Mouse (Mus musculus): ENCODE results near the gene Gm11937. TPM values are rescaled to one million over a fixed set of nuclear protein-coding genes. Genes with fewer than 3 reads are reported as not detected.
"Not testable (repeated sequence)": the region's sequence is repeated elsewhere in the genome, so short reads cannot be mapped to it uniquely, and the experiment has no call there.

Gm11937 gene
- total RNA-seq (2021): not detected

DNA sequence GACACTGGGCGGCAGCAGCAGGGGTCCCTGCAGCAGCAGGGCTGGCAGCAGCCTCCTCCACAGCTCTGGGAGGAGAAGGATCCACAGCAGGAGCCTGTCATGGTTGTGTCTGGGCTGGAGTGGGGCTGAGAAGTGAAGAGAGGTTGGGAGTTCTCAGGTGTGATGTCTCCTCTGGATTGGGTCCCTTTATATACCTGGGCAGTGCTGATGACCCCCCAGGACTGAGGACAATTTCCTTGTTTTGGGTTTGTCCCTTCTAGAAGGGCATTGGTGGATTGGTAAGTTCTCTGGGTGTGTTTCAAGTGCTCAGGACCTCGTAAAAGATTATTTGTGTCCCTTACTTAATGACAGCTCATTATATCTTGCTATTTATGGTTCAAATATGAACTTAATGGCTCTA is at the start of gene Gm11937:
Gm11937 (minus strand) TSS at position 101 of the 400 bp plus-strand sequence.
- DNase-seq (ENCODE audit: low spot score in 2 of 2); intact Hi-C loops (cut with DNase I): not testable (repeated sequence)

- DNase-seq (ENCODE audit: low spot score in 2 of 2): no peak
- intact Hi-C loops (cut with DNase I): no loop called here
These were observed 49.3 kb upstream of the Gm11937 start for GRCm38 (mm10) chr11:99659256-99659655.

DNA sequence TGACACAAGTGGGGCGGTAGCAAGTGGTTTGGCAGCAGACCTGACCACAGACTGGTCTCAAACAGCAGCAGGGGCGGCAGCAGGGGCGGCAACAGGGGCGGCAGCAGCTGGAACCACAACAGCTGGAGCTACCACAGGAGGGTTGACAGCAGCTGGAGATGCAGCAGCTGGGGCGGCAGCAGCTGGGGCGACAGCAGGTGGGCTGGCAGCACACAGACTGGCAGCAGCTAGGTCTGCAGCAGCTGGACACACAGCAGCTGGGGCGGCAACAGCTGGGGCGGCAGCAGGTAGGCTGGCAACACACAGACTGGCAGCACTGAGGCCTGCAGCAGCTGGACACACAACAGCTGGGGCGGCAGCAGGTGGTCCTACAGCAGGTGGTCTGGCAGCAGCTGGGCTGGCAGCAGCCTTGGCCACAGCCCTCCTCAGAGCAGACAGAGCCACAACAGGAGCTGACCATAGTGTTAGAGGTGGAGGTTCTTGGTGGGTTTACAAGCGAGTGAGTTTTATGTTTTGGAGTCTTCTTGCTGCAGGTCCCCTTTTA is 48.5 kb upstream of the Gm11937 start, which contains the start of gene Gm11563:
Gm11563 (minus strand) TSS at position 494 of the 544 bp plus-strand sequence.
- DNase-seq (ENCODE audit: low spot score in 2 of 2); intact Hi-C loops (cut with DNase I): not testable (repeated sequence)

GRCm38 (mm10) chr11:99657051-99657450 is 47.1 kb upstream of the Gm11937 start:
- intact Hi-C loops (cut with DNase I): no loop called here
- no peak for DNase-seq (ENCODE audit: low spot score in 2 of 2)

- DNase-seq (ENCODE audit: low spot score in 2 of 2): no peak
- intact Hi-C loops (cut with DNase I): no loop called here
These were observed 40.1 kb upstream of the Gm11937 start, which contains the start of gene Gm11555 for GRCm38 (mm10) chr11:99650136-99650535. Gm11555 (minus strand) TSS chr11:99650236.

DNA sequence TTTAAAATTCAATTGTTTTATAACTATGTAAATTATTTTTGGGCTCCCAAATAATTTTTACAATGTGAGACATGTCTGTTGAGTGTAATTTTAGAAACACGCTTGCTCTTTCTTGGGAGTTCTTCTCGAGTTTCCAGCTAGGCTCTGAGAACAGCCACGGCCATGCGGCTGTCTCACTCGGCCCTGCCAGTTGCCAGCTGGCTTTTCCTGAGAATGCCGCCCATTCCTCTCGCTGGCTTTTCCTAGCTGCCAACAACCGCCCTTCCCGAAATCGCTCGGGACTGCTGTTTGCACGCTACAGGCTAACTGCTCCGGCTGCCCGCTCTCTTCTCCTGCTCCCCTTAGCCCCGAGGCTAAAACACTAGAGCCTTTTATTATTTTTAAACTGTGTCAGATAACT is 36.5 kb upstream of the Gm11937 start:
- intact Hi-C loops (cut with DNase I): no loop called here
- DNase-seq (ENCODE audit: low spot score in 2 of 2): peak; percentile 16 to 40

DNA sequence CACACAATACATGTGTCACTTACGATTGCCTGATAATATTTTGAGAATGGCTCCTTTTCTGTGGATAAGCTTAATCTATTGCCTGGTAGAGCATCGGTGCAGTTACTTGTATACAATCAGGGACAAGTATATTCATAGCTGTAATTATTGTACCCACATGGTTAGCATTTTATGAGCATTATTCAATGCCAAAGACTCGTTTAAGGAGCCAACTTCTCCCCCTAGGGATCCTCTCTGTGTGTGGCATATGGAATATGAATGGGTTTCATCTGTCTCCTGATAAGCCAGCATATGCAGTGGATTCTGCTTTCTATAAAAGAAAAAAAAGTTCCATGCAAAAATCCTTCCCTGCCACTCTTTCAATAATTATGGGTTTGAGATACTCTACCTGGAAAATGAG is 34.4 kb upstream of the Gm11937 start:
- no peak for DNase-seq (ENCODE audit: low spot score in 2 of 2)
- intact Hi-C loops (cut with DNase I): no loop called here

- DNase-seq (ENCODE audit: low spot score in 2 of 2); intact Hi-C loops (cut with DNase I): not testable (repeated sequence)
These were observed 33.7 kb upstream of the Gm11937 start, which contains the start of gene Krtap4-7 for GRCm38 (mm10) chr11:99643635-99644139. Krtap4-7 (minus strand) TSS chr11:99644089.

DNA sequence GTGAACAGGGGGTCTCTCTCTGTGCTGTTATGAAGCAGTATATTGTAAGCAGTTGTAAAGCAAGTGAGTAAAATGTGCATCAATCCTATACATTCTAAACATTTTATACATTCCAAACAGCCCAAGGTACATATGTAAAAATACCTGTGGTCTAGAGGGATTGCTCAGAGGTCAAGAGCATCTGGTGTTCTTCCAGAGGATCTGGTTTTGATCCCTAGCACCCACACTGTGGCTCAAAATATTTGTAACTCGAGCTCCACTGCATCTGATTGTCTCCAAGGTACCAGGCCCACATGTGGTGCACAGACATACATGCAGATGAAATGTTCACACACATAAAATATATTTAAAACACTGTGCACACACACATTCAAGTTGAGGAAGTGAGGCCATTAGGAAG is 30.9 kb upstream of the Gm11937 start:
- DNase-seq (ENCODE audit: low spot score in 2 of 2): no peak
- intact Hi-C loops (cut with DNase I): no loop called here

DNA sequence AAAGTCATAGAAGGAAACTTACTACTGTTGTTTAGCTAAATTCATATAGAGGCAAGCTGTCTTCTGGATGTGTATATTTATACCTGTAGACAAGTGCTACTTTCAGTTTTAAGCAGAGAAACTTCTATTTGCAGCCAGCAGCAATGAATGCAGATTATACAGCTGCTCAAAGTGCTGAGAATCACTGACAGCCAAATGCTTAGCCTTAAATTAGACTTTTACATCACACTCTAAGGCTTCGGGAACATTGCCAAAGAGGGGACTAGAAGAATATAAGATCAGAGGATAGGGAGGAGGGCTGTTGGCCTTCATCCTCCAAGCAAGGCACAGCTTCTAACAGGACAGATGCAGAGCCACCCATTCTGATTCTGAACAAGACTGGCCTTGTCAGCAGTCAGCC is 27.1 kb upstream of the Gm11937 start:
- intact Hi-C loops (cut with DNase I): no loop called here
- no peak for DNase-seq (ENCODE audit: low spot score in 2 of 2)

- intact Hi-C loops (cut with DNase I): loop anchor here (5.0 kb wide), 1 partner anchor 167 kb away; no protein-coding TSS in a partner anchor
- no peak for DNase-seq (ENCODE audit: low spot score in 2 of 2)
These were observed 24.7 kb upstream of the Gm11937 start, which contains the start of gene Krtap4-2 for GRCm38 (mm10) chr11:99634653-99635134. Krtap4-2 (minus strand) TSS chr11:99635084.

- intact Hi-C loops (cut with DNase I): loop anchor here (5.0 kb wide), 1 partner anchor 166 kb away; no protein-coding TSS in a partner anchor
- peak in 1 of 2 experiments; percentile 12 for DNase-seq (ENCODE audit: low spot score in 2 of 2)
These were observed 23.3 kb upstream of the Gm11937 start for GRCm38 (mm10) chr11:99633293-99633692.

DNA sequence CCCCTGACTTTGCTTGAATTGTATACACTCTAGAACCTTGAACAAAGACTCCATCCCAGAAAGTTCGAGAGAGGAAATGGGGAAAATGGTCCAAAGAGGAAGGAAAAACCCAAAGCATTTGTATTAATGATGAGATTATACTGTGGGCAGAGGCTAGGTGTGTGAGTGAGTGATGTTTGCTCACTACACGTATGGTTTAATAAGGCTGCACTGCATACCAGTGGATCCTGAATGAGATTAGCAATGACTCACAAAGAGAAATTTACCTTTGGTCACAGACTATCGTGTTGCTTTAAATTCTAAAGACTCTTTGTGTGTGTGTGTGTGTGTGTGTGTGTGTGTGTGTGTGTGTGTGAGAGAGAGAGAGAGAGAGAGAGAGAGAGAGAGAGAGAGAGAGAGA is 20.9 kb upstream of the Gm11937 start:
- intact Hi-C loops (cut with DNase I): loop anchor here (5.0 kb wide), 1 partner anchor 164 kb away; no protein-coding TSS in a partner anchor
- no peak for DNase-seq (ENCODE audit: low spot score in 2 of 2)

DNA sequence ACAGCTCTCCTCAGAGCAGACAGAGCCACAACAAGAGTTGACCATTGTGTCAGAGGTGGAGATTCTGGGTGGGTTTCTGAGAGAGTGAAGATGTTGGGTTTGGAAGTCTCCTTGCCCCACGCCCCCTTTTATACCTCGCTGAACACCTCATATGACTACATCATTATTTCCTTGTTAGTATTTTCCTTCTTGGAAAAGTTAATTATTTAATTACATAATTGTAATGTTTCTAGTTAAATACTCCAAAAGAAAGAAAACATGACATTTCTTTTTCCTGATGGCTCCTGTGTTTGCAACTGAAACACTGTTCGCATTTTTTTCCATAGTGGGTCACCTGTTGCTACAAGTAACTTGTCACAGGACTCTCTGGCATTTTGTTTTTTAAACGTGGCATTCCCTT is 18.1 kb upstream of the Gm11937 start, which contains the start of gene Krtap4-1:
Krtap4-1 (minus strand) TSS at position 101 of the 400 bp plus-strand sequence.
- DNase-seq (ENCODE audit: low spot score in 2 of 2): no peak
- intact Hi-C loops (cut with DNase I): no loop called here

- no peak for DNase-seq (ENCODE audit: low spot score in 2 of 2)
- intact Hi-C loops (cut with DNase I): no loop called here
These were observed 10.3 kb upstream of the Gm11937 start, which contains the start of gene Gm11562 for GRCm38 (mm10) chr11:99620335-99620734. Gm11562 (minus strand) TSS chr11:99620435.

- intact Hi-C loops (cut with DNase I): no loop called here
These were observed 4.9 kb upstream of the Gm11937 start, which contains the start of gene Krtap2-4 for GRCm38 (mm10) chr11:99614796-99615363. Krtap2-4 (minus strand) TSS chr11:99614846.

DNA sequence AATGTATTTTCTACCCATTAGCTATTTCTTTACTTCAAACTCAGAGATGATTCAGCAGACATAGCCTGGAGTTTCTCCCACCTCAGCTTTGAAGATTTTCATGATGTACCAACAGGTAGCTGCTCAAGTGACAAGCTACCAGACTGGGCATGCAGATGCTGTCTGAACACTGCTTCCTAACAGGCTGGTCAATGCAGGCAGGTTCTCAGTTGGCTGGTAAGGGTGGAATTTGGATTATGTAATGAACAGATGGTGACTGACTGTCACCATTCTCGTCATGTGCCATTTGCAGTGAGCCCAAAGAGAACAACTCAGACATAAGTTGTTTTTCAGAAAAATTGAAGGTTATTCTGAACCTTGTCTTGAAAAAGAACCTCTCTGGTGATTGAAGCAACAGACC is 863 bp downstream of the Gm11937 start:
- DNase-seq (ENCODE audit: low spot score in 2 of 2): peak; percentile 40 to 42
- intact Hi-C loops (cut with DNase I): no loop called here

More at GRCm38 (mm10) chr11:99614796-99615363, 4.9 kb upstream of the Gm11937 start, which contains the start of gene Krtap2-4:
- DNase-seq (ENCODE audit: low spot score in 2 of 2): no peak

- DNase-seq (ENCODE audit: low spot score in 2 of 2); intact Hi-C loops (cut with DNase I): not testable (repeated sequence)
These were observed 6.8 kb downstream of the Gm11937 start, which contains the start of gene Gm11938 for GRCm38 (mm10) chr11:99603208-99603607. Gm11938 (minus strand) TSS chr11:99603308.

DNA sequence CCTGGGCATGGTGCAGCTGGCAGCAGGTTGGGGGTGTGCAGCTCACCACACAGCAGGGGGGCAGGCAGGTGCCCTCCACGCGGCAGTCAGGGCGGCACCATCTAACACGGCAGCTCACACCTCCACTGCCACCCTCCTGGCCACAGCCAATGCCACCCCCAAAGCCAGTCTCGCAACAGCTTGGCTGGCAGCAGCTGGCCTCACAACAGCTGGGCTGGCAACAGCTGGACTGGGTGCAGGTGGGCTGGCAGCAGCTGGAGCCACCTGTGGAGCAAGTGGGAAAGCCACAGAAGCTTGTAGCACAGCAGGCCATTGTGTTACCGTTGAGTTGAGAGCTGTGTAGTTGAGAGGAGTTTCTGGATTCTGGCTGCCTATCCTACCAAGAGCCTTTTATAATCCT is 12.2 kb downstream of the Gm11937 start, which contains the start of gene Krtap9-3:
Krtap9-3 (minus strand) TSS at position 364 of the 400 bp plus-strand sequence.
- intact Hi-C loops (cut with DNase I); DNase-seq (ENCODE audit: low spot score in 2 of 2): not testable (repeated sequence)

DNA sequence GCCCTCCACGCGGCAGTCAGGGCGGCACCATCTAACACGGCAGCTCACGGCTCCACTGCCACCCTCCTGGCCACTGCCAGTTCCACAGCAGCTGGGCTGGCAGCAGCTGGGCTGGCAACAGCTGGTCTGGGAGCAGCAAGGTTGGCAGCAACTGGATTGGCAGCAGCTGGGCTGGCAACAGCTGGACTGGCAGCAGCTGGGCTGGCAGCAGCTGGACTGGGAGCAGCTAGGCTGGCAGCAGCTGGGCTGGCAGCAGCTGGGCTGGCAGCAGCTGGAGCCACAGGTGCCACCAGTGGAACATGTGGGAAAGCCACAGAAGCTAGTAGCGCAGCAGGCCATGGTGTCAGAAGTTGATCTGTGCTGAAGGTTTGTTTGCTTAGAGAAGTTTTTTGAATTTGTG is 19.0 kb downstream of the Gm11937 start, which contains the start of gene Krtap1-3:
Krtap1-3 (minus strand) TSS at position 359 of the 400 bp plus-strand sequence.
- no peak for DNase-seq (ENCODE audit: low spot score in 2 of 2)
- intact Hi-C loops (cut with DNase I): no loop called here

All from left cerebral cortex, postnatal 36 days (tissue).